Comparison of ENCODE assay signal across 8 mouse cellular contexts in genomic region chr6:100127221-100128143, GRCm38 (mm10).
DNase-seq lines count a peak whose midpoint lies in the region; ATAC-seq and TF ChIP-seq lines count a peak whose summit lies in the region.

No protein-coding gene starts in this region.

- H3K27ac ChIP-seq in midbrain, embryonic 15.5 days: peak overlapping the region; percentile 16; the same call in 1 of the 2 replicates
- H3K27ac ChIP-seq in stomach, postnatal 0 days (replicated peaks): no peak overlapping the region

- ATAC-seq in midbrain, embryonic 15.5 days (replicated peaks): peak; percentile 72
- peak; percentile 63 for ATAC-seq in stomach, postnatal 0 days (ENCODE audit: low FRiP score, low TSS enrichment)

- WGBS in midbrain, embryonic 15.5 days: 44% methylated on average over 15 of the region's 15 CpGs
- 35% methylated on average over 15 of the region's 15 CpGs for WGBS in stomach, postnatal 0 days

- H3K4me2 ChIP-seq in midbrain, embryonic 15.5 days: no peak overlapping the region
- H3K4me2 ChIP-seq in stomach, postnatal 0 days (replicated peaks; ENCODE audit: low read depth): no peak overlapping the region

- DNase-seq in adrenal gland, postnatal 25 days: peak; percentile 97
- DNase-seq in embryo, embryonic 11 days: peak; percentile 49
- DNase-seq in heart, adult 11 months: peak; percentile 98
- DNase-seq in kidney, adult 11 months: peak; percentile 80
- peak; percentile 87 to 92 for DNase-seq in left cerebral cortex, postnatal 10 days (ENCODE audit: extremely low spot score in 1 of 2, low spot score in 2 of 2)
- DNase-seq in stomach, postnatal 0 days (ENCODE audit: low spot score): peak; percentile 71
- no peak for DNase-seq in thymus, postnatal 14 days

- H3K27me3 ChIP-seq in midbrain, embryonic 15.5 days (replicated peaks): 0 out of 2 replicates have a peak, but pooled peaks cover 2% of the 10 kb centered on the region
- no peaks in the 10 kb centered on the region for H3K27me3 ChIP-seq in stomach, postnatal 0 days (ENCODE audit: control insufficient read depth, insufficient read depth, low read length)

- TF ChIP-seq CTCF in stomach, postnatal 0 days (IDR thresholded peaks at IDR 0.05; ENCODE audit: low read depth): peak; percentile 55

- no peaks in the 10 kb centered on the region for H3K9me3 ChIP-seq in midbrain, embryonic 15.5 days
- H3K9me3 ChIP-seq in stomach, postnatal 0 days (ENCODE audit: control insufficient read depth, low read length): no peaks in the 10 kb centered on the region

- H3K4me1 ChIP-seq in midbrain, embryonic 15.5 days: peaks cover 14% of the 10 kb centered on the region
- 0 out of 2 replicates have a peak, but pooled peaks cover 2% of the 10 kb centered on the region for H3K4me1 ChIP-seq in stomach, postnatal 0 days (replicated peaks; ENCODE audit: control insufficient read depth, insufficient read depth)

- intact Hi-C loops in left cerebral cortex, postnatal 10 days (cut with DNase I): loop anchor here (10.0 kb wide), 1 partner anchor 157 kb away; the partner anchor contains the start of gene Rybp

- no peak overlapping the region for H3K9ac ChIP-seq in midbrain, embryonic 15.5 days
- no peak overlapping the region for H3K9ac ChIP-seq in stomach, postnatal 0 days (ENCODE audit: low read length)

- no peak overlapping the region for H3K4me3 ChIP-seq in midbrain, embryonic 15.5 days
- H3K4me3 ChIP-seq in stomach, postnatal 0 days (ENCODE audit: low read depth, low read length): no peak overlapping the region

- no peaks in the 10 kb centered on the region for H3K36me3 ChIP-seq in midbrain, embryonic 15.5 days (replicated peaks)
- no peaks in the 10 kb centered on the region for H3K36me3 ChIP-seq in stomach, postnatal 0 days (ENCODE audit: control insufficient read depth, insufficient read depth, low read length)

- no peak for TF ChIP-seq EP300 in stomach, postnatal 0 days (optimal IDR thresholded peaks at IDR 0.05)
